Mouse (Mus musculus) sigmoid colon, adult 10 weeks (tissue): ENCODE results near the gene Tmprss15. TPM values are rescaled to one million over a fixed set of nuclear protein-coding genes. Genes with fewer than 3 reads are reported as not detected.

Experiments used
- polyA plus RNA-seq: library from polyadenylated mRNA; stranded (reverse); fragments of 350-450 nt; fragmentation: Illumina TruSeq; extraction: RNeasy Lipid Tissue Mini Kit (QIAGEN cat#74804); gene quantifications from one replicate; pipeline ENCODE4 v1.2.3, GENCODE M21; 2014; ENCODE audit warnings: low read depth, low replicate concordance

Tmprss15 gene
- polyA plus RNA-seq, result not detected

GRCm38 (mm10) chr16:79090997-79091396 is at the start of gene Tmprss15:
Gene Tmprss15 (minus strand): TSS chr16:79091097.

GRCm38 (mm10) chr16:78930382-78931286 is 160.3 kb downstream of the Tmprss15 start, which contains the start of gene Chodl:
Gene Chodl (plus strand): TSS chr16:78930948.

Other genes with a start within 250 kb of the Tmprss15 start
- 18.2 TPM for gene Chodl, start 160.1 kb downstream of the Tmprss15 start, polyA plus RNA-seq